Mouse (Mus musculus): ENCODE data around the gene Uri1.

GRCm38 (mm10) chr7:37962326-37962725 lies 61.0 kb downstream of the Uri1 start:
- TF ChIP-seq POLR2A (IDR thresholded peaks at IDR 0.05; ENCODE audit: low read depth, low read length), result no peak
- no peak for TF ChIP-seq CTCF (conservative IDR thresholded peaks at IDR 0.05; ENCODE audit: insufficient read depth, insufficient read length, low read depth, low read length)

Data from kidney, adult 2 months (tissue).